Mouse (Mus musculus): ENCODE results near the gene Coq10b. TPM values are rescaled to one million over a fixed set of nuclear protein-coding genes. Genes with fewer than 3 reads are reported as not detected.

Coq10b gene
- total and polyA plus RNA-seq, 2 experiments from 2014 or later: 11.5 to 32.2 TPM

- DNase-seq (ENCODE audit: low spot score) (no peak), ATAC-seq (ENCODE audit: insufficient read depth, low read depth) (peak; percentile 45)
- H3K9me3 ChIP-seq (replicated peaks; ENCODE audit: control insufficient read depth, low read length): no peaks in the 10 kb centered on the region
- H3K27ac ChIP-seq (ENCODE audit: low read depth): peak overlapping the region; percentile 99
- peak overlapping the region; percentile 84 for H3K4me2 ChIP-seq (ENCODE audit: low read depth, low read length)
- peaks cover 37% of the 10 kb centered on the region for H3K36me3 ChIP-seq (replicated peaks; ENCODE audit: control insufficient read depth, insufficient read depth, low read length)
- WGBS: under 1% methylated on average over 43 of the region's 57 CpGs
- no peaks in the 10 kb centered on the region for H3K27me3 ChIP-seq (ENCODE audit: control insufficient read depth, insufficient read depth, low read length)
- TF ChIP-seq CTCF (IDR thresholded peaks at IDR 0.05; ENCODE audit: low read depth): no peak
- no peak; the same call in 1 of the 2 replicates for TF ChIP-seq EP300 (IDR thresholded peaks at IDR 0.05; ENCODE audit: low read depth)
- peak overlapping the region; percentile 88 for H3K9ac ChIP-seq (replicated peaks; ENCODE audit: low read depth, low read length)
- peak overlapping the region; percentile 94 for H3K4me3 ChIP-seq (ENCODE audit: low read depth, low read length)
- peaks cover 28% of the 10 kb centered on the region for H3K4me1 ChIP-seq (ENCODE audit: control insufficient read depth, insufficient read depth)
These were observed 34.9 kb downstream of the Coq10b start for GRCm38 (mm10) chr1:55087401-55087904.

GRCm38 (mm10) chr1:55087932-55088610, 35.5 kb downstream of the Coq10b start, which contains the start of the genes Hspe1 and Hspd1:
Gene Hspe1 (plus strand): TSS chr1:55088132.
Gene Hspd1 (minus strand): TSS chr1:55088243.
- Histone ChIP-seq H3K36me3 (replicated peaks; ENCODE audit: control insufficient read depth, insufficient read depth, low read length) (peaks cover 31% of the 10 kb centered on the region), H3K4me3 (ENCODE audit: low read depth, low read length) (peak within 1 kb of the TSS; percentile 94), H3K27ac (ENCODE audit: low read depth) (peak within 1 kb of the TSS; percentile 99), H3K9me3 (replicated peaks; ENCODE audit: control insufficient read depth, low read length) (no peaks in the 10 kb centered on the region), H3K9ac (replicated peaks; ENCODE audit: low read depth, low read length) (peak within 1 kb of the TSS; percentile 88), H3K4me2 (ENCODE audit: low read depth, low read length) (peak within 1 kb of the TSS; percentile 84), H3K27me3 (ENCODE audit: control insufficient read depth, insufficient read depth, low read length) (no peaks in the 10 kb centered on the region), H3K4me1 (ENCODE audit: control insufficient read depth, insufficient read depth) (peaks cover 28% of the 10 kb centered on the region)
- DNase-seq (ENCODE audit: low spot score) (peak; percentile 98), ATAC-seq (ENCODE audit: insufficient read depth, low read depth) (peak; percentile 92)
- TF ChIP-seq CTCF (IDR thresholded peaks at IDR 0.05; ENCODE audit: low read depth) (no peak), EP300 (IDR thresholded peaks at IDR 0.05; ENCODE audit: low read depth) (no peak; the same call in none of the 2 replicates)
- under 1% methylated on average over 65 of the region's 76 CpGs for WGBS

- ATAC-seq (ENCODE audit: insufficient read depth, low read depth) (no peak), DNase-seq (ENCODE audit: low spot score) (no peak)
- peak overlapping the region; percentile 84 for H3K4me2 ChIP-seq (ENCODE audit: low read depth, low read length)
- peaks cover 27% of the 10 kb centered on the region for H3K36me3 ChIP-seq (replicated peaks; ENCODE audit: control insufficient read depth, insufficient read depth, low read length)
- TF ChIP-seq CTCF (IDR thresholded peaks at IDR 0.05; ENCODE audit: low read depth) (no peak), EP300 (IDR thresholded peaks at IDR 0.05; ENCODE audit: low read depth) (no peak)
- peak overlapping the region; percentile 99 for H3K27ac ChIP-seq (ENCODE audit: low read depth)
- H3K4me1 ChIP-seq (ENCODE audit: control insufficient read depth, insufficient read depth): peaks cover 28% of the 10 kb centered on the region
- H3K27me3 ChIP-seq (ENCODE audit: control insufficient read depth, insufficient read depth, low read length): no peaks in the 10 kb centered on the region
- H3K9me3 ChIP-seq (replicated peaks; ENCODE audit: control insufficient read depth, low read length): no peaks in the 10 kb centered on the region
- 6% methylated on average over 16 of the region's 16 CpGs for WGBS
- peak overlapping the region; percentile 94 for H3K4me3 ChIP-seq (ENCODE audit: low read depth, low read length)
- peak overlapping the region; percentile 80 for H3K9ac ChIP-seq (replicated peaks; ENCODE audit: low read depth, low read length)
These were observed 36.3 kb downstream of the Coq10b start for GRCm38 (mm10) chr1:55088611-55089497.

DNA sequence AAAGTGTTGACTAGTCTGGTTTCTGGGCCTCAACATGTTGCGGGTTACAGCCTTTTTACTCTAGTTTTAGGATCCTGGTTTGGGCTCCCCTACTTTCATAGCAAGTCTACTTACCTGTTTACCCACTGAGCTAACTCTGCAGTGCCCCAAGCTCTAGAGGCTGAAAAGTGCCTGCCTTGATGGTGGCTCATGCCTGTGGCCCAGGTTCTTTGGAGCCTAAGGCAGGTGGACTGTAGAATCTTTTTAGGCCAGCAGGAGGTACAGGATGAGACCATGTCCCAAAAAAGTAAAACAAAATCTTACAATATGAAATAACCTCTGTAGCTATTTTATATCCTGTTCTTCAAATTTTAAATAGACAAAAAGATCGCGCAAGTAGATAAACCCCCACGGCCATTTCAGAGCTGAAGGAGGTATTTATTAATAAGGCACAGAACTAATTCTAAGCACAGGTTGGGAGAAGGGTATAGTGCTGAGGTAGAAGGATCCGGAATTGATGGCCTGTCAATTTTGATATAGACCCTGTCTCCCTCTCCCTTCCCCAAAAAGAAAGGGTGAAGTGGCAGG, 37.0 kb downstream of the Coq10b start:
- H3K9me3 ChIP-seq (replicated peaks; ENCODE audit: control insufficient read depth, low read length): no peaks in the 10 kb centered on the region
- H3K4me1 ChIP-seq (ENCODE audit: control insufficient read depth, insufficient read depth): peaks cover 28% of the 10 kb centered on the region
- no peak overlapping the region for H3K27ac ChIP-seq (ENCODE audit: low read depth)
- H3K4me3 ChIP-seq (ENCODE audit: low read depth, low read length): peak overlapping the region; percentile 94
- H3K4me2 ChIP-seq (ENCODE audit: low read depth, low read length): peak overlapping the region; percentile 84
- TF ChIP-seq CTCF (IDR thresholded peaks at IDR 0.05; ENCODE audit: low read depth) (no peak), EP300 (IDR thresholded peaks at IDR 0.05; ENCODE audit: low read depth) (no peak)
- no peaks in the 10 kb centered on the region for H3K27me3 ChIP-seq (ENCODE audit: control insufficient read depth, insufficient read depth, low read length)
- DNase-seq (ENCODE audit: low spot score) (no peak), ATAC-seq (ENCODE audit: insufficient read depth, low read depth) (no peak)
- H3K36me3 ChIP-seq (replicated peaks; ENCODE audit: control insufficient read depth, insufficient read depth, low read length): peaks cover 20% of the 10 kb centered on the region
- WGBS: 86% methylated on average over 5 of the region's 5 CpGs
- no peak overlapping the region for H3K9ac ChIP-seq (replicated peaks; ENCODE audit: low read depth, low read length)

DNA sequence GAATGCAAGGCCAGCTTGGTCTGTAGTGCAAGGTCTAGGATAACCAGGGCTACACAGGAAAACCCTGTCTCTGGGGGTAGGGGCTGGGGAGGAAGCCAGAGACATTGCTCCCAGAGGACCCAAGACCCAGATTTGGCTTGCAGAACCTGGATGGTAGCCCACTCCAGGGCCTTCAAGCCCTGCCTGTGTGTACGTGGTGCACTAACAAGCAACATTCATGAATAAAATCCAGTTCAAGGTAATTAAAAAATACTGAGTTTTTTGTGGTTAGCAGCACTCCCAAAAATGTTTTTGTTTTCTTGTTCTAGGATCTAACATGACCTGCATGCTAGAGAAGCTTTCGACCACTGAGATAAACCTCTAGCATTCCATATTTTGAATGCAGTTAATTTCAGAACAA, 39.5 kb downstream of the Coq10b start:
- no peak overlapping the region for H3K4me3 ChIP-seq (ENCODE audit: low read depth, low read length)
- no peak overlapping the region for H3K9ac ChIP-seq (replicated peaks; ENCODE audit: low read depth, low read length)
- DNase-seq (ENCODE audit: low spot score): no peak
- ATAC-seq (ENCODE audit: insufficient read depth, low read depth): no peak
- H3K4me1 ChIP-seq (ENCODE audit: control insufficient read depth, insufficient read depth): peaks cover 10% of the 10 kb centered on the region; the same call in 1 of the 2 replicates
- no peak overlapping the region for H3K27ac ChIP-seq (ENCODE audit: low read depth)
- WGBS: 79% methylated on average over 2 of the region's 2 CpGs
- no peaks in the 10 kb centered on the region for H3K9me3 ChIP-seq (replicated peaks; ENCODE audit: control insufficient read depth, low read length)
- no peaks in the 10 kb centered on the region for H3K27me3 ChIP-seq (ENCODE audit: control insufficient read depth, insufficient read depth, low read length)
- H3K36me3 ChIP-seq (replicated peaks; ENCODE audit: control insufficient read depth, insufficient read depth, low read length): peaks cover 15% of the 10 kb centered on the region
- no peak for TF ChIP-seq EP300 (IDR thresholded peaks at IDR 0.05; ENCODE audit: low read depth)
- no peak for TF ChIP-seq CTCF (IDR thresholded peaks at IDR 0.05; ENCODE audit: low read depth)
- H3K4me2 ChIP-seq (ENCODE audit: low read depth, low read length): no peak overlapping the region

Measured in heart, postnatal 0 days (tissue).